Mouse (Mus musculus) ovary, adult 10 weeks (tissue): ENCODE results near the gene Gm3187. TPM values are rescaled to one million over a fixed set of nuclear protein-coding genes. Genes with fewer than 3 reads are reported as not detected.

Source experiments
- polyA plus RNA-seq: library from polyadenylated mRNA; stranded (reverse); fragments of 350-450 nt; fragmentation: Illumina TruSeq; extraction: RNeasy Lipid Tissue Mini Kit (QIAGEN cat#74804); gene quantifications from one replicate; pipeline ENCODE4 v1.2.3, GENCODE M21; 2014

The Gm3187 gene
- not detected for polyA plus RNA-seq

DNA sequence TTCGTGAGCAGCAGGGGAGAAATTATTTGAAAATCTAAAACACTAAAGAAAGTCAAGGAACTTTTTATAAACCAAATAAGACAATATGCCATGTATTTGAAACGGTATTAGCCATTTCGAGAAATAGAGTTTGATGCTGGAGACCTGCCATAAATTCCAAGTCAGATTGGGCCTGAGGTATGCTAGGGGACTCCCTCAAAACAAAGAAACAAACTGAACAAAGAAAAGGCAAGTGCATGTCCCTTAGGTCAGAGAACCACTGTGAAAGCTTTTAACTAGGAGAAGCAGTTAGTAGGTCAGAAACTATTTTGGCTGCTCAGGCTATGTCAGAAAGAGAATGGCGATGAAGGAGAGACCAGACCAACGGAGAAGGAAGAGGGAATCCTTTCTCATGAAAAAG lies at the start of gene Gm3187:
Gene Gm3187, plus strand, starts transcription at position 301 of the 400 bp plus-strand sequence.

DNA sequence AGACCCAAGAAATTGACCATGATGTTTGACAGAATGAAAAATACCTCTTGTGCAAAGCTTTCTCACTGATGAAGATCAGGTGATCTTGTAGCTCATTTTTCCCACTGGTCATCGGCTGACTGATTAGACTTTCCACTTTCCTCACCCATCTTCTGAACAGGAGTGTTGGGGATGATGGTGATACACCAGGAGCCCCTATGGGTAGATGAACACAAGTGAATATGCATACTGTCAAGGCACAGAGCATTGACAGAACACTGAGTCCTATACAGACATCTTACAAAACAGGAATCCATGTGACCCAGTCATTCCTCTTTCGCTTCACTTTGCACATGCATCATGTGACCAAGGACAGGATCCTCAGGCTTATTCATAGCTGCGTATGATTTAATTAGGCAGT lies 28.6 kb upstream of the Gm3187 start, which contains the start of gene Gm3194:
Gene Gm3194, minus strand, starts transcription at position 101 of the 400 bp plus-strand sequence.

DNA sequence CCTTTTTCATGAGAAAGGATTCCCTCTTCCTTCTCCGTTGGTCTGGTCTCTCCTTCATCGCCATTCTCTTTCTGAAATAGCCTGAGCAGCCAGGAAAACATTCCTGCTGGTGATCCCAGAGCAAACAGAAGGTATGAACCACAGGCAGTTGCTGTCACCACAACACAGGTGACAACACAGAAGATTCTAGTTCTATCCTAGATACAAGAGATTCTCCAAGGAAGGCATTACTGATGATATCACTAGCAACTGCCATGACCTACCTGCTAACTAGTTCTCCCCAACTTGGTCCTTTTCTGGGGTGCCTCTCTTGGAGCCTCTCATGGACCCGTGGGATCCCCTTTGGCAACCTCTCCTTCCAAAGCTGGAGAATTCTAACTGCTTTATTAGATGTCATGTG lies 6.3 kb upstream of the Gm3187 start, which contains the start of gene Gm8246:
Gene Gm8246, minus strand, starts transcription at position 101 of the 400 bp plus-strand sequence.

DNA sequence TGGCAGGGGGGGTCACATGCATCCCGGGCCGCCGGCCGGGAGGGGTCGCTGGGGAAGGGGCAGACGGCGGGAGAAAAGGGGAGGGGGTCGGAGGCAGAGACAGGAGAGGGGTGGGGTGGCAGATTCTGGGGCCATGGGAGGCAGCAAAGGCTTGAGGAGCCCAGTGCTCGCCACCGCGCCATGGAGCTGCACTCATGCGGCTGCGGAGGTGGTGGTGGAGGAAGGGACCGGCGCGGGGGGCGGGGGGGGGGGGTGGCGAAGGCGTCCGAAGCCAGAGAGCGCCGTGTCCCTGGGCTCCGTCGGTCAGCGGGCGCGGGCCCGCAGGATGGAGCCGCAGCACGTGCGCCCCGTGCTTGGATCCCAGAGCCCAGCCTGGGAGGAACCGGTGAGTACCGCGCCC lies 17.4 kb downstream of the Gm3187 start, which contains the start of gene Gm3488:
Gene Gm3488, plus strand, starts transcription at position 301 of the 400 bp plus-strand sequence.

DNA sequence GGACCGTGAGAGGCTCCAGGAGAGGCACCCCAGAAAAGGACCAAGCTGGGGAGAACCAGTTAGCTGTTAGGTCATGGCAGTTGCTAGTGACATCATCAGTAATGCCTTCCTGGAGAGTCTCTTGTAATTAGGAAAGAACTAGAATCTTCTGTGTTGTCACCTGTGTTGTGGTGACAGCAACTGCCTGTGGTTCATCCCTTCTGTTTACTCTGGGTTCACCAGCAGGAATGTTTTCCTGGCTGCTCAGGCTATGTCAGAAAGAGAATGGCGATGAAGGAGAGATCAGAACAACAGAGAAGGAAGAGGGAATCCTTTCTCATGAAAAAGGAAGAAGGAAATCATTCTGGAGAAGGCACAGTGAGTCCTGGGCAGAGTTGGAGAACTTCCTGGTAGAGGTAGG lies 54.2 kb downstream of the Gm3187 start, which contains the start of gene Gm3532:
Gene Gm3532, plus strand, starts transcription at position 301 of the 400 bp plus-strand sequence.

Other genes starting within 250 kb of the Gm3187 start
- gene Gm3526, start 223.6 kb upstream of the Gm3187 start, polyA plus RNA-seq, result not detected
- gene Gm3542, start 149.3 kb upstream of the Gm3187 start, polyA plus RNA-seq, result not detected
- gene Gm3500, start 95.2 kb upstream of the Gm3187 start, polyA plus RNA-seq, result not detected
- gene Gm3194, start 28.7 kb upstream of the Gm3187 start, polyA plus RNA-seq, result 0.26 TPM
- gene Gm8246, start 6.4 kb upstream of the Gm3187 start, polyA plus RNA-seq, result not detected
- gene Gm3488, start 17.5 kb downstream of the Gm3187 start, polyA plus RNA-seq, result not detected
- not detected for gene Gm3532, start 54.3 kb downstream of the Gm3187 start, polyA plus RNA-seq
- gene Gm8265, start 148.8 kb downstream of the Gm3187 start, polyA plus RNA-seq, result not detected
- not detected for gene Gm9603, start 203.2 kb downstream of the Gm3187 start, polyA plus RNA-seq